Mouse (Mus musculus) midbrain, embryonic 11.5 days (tissue): ENCODE measurements around the gene Scgb1a1. TPM values are rescaled to one million over a fixed set of nuclear protein-coding genes. Genes with fewer than 3 reads are reported as not detected.

Experiments
- ATAC-seq: fragments of 200-750 bp; cut with Nextera tagmentation; 2 replicates; pipeline ENCODE4 v1.8.0; 2017; ENCODE audit warnings: moderate TSS enrichment, moderate library complexity; ENCODE audit not compliant: low FRiP score
- DNase-seq: peaks from one replicate; pipeline ENCODE4 v3.0.0; 2015; ENCODE audit warnings: low spot score; ENCODE audit errors: missing footprints
- H3K27ac ChIP-seq: fragments of 300-500 bp; sonication (generic); 2 replicates; pipeline ENCODE4 v1.5.1; 2014; ENCODE audit warnings: low read depth, low read length
- H3K27me3 ChIP-seq: fragments of 300-500 bp; sonication (generic); 2 replicates; pipeline ENCODE4 v1.6.1; 2014; ENCODE audit warnings: mild to moderate bottlenecking, low read length, moderate library complexity, mixed read lengths; ENCODE audit not compliant: control insufficient read depth, insufficient read depth
- H3K36me3 ChIP-seq: fragments of 300-500 bp; sonication (generic); 2 replicates; pipeline ENCODE4 v1.6.1; 2014; ENCODE audit warnings: mild to moderate bottlenecking, low read length, moderate library complexity, mixed read lengths; ENCODE audit not compliant: control insufficient read depth, insufficient read depth
- H3K4me1 ChIP-seq: fragments of 300-500 bp; sonication (generic); 2 replicates; pipeline ENCODE4 v1.6.1; 2014; ENCODE audit warnings: low read length; ENCODE audit not compliant: control insufficient read depth, insufficient read depth
- H3K4me2 ChIP-seq: fragments of 300-500 bp; sonication (generic); 2 replicates; pipeline ENCODE4 v1.6.1; 2014; ENCODE audit warnings: mild to moderate bottlenecking, moderate library complexity
- H3K4me3 ChIP-seq: fragments of 300-500 bp; sonication (generic); 2 replicates; pipeline ENCODE4 v1.5.1; 2014; ENCODE audit warnings: low read depth, low read length
- H3K9ac ChIP-seq: fragments of 300-500 bp; sonication (generic); 2 replicates; pipeline ENCODE4 v1.6.1; 2014; ENCODE audit warnings: low read length
- H3K9me3 ChIP-seq: fragments of 300-500 bp; sonication (generic); 2 replicates; pipeline ENCODE4 v1.6.1; 2016; ENCODE audit warnings: low read length; ENCODE audit not compliant: control insufficient read depth
- WGBS: fragments of 180-500 bp; shearing (Covaris S2); extraction: QIAGEN DNeasy Blood & Tissue Kit; methylation state at CpG from one replicate; pipeline ENCODE4 v1.1.7; 2014; 5-methylcytosine and 5-hydroxymethylcytosine counted together
- polyA plus RNA-seq: library from polyadenylated mRNA; unstranded; fragments of >200 nt; fragmentation: Nextera tagmentation; extraction: Ambion mirVana; gene quantifications from 2 replicates; pipeline ENCODE4 v1.2.1, GENCODE M21; 2014

Scgb1a1 gene
- polyA plus RNA-seq, 1 experiment from 2014 or later: not detected

- H3K4me1 ChIP-seq: no peaks in the 10 kb centered on the region
- H3K9me3 ChIP-seq: no peaks in the 10 kb centered on the region
- no peak overlapping the region for H3K4me2 ChIP-seq
- no peak overlapping the region for H3K4me3 ChIP-seq
- no peaks in the 10 kb centered on the region for H3K36me3 ChIP-seq
- WGBS: 65% methylated on average over 3 of the region's 3 CpGs
- H3K27me3 ChIP-seq: no peaks in the 10 kb centered on the region
- H3K9ac ChIP-seq: no peak overlapping the region
- no peak for ATAC-seq
- DNase-seq: no peak
- H3K27ac ChIP-seq: no peak overlapping the region
Measured at GRCm38 (mm10) chr19:9105101-9105685, 17.4 kb upstream of the Scgb1a1 start.

- no peaks in the 10 kb centered on the region for H3K27me3 ChIP-seq
- WGBS: 86% methylated on average over 4 of the region's 4 CpGs
- no peak overlapping the region for H3K9ac ChIP-seq
- H3K4me1 ChIP-seq: no peaks in the 10 kb centered on the region
- no peaks in the 10 kb centered on the region for H3K36me3 ChIP-seq
- ATAC-seq (no peak), DNase-seq (no peak)
- H3K4me3 ChIP-seq: no peak overlapping the region
- no peak overlapping the region for H3K4me2 ChIP-seq
- H3K9me3 ChIP-seq: no peaks in the 10 kb centered on the region
- H3K27ac ChIP-seq: no peak overlapping the region
Measured at GRCm38 (mm10) chr19:9103986-9104385, 16.2 kb upstream of the Scgb1a1 start.

GRCm38 (mm10) chr19:9101062-9101457, 13.3 kb upstream of the Scgb1a1 start:
- Histone ChIP-seq H3K27me3 (no peaks in the 10 kb centered on the region), H3K4me2 (no peak overlapping the region), H3K9ac (no peak overlapping the region), H3K4me3 (no peak overlapping the region), H3K4me1 (no peaks in the 10 kb centered on the region), H3K27ac (no peak overlapping the region), H3K9me3 (no peaks in the 10 kb centered on the region), H3K36me3 (no peaks in the 10 kb centered on the region)
- ATAC-seq (no peak), DNase-seq (no peak)
- 76% methylated on average over 2 of the region's 2 CpGs for WGBS

- no peaks in the 10 kb centered on the region for H3K27me3 ChIP-seq
- H3K27ac ChIP-seq: no peak overlapping the region
- DNase-seq (no peak), ATAC-seq (no peak)
- no peak overlapping the region for H3K9ac ChIP-seq
- no peaks in the 10 kb centered on the region for H3K36me3 ChIP-seq
- H3K4me1 ChIP-seq: no peaks in the 10 kb centered on the region
- no peaks in the 10 kb centered on the region for H3K9me3 ChIP-seq
- WGBS: 89% methylated on average over 17 of the region's 17 CpGs
- H3K4me2 ChIP-seq: no peak overlapping the region
- no peak overlapping the region for H3K4me3 ChIP-seq
Measured at GRCm38 (mm10) chr19:9100297-9101061, 12.7 kb upstream of the Scgb1a1 start.

- H3K36me3 ChIP-seq: no peaks in the 10 kb centered on the region
- ATAC-seq (no peak), DNase-seq (no peak)
- no peaks in the 10 kb centered on the region for H3K9me3 ChIP-seq
- H3K9ac ChIP-seq: no peak overlapping the region
- WGBS: 91% methylated on average over 8 of the region's 8 CpGs
- no peaks in the 10 kb centered on the region for H3K4me1 ChIP-seq
- H3K4me2 ChIP-seq: no peak overlapping the region
- H3K27ac ChIP-seq: no peak overlapping the region
- no peak overlapping the region for H3K4me3 ChIP-seq
- no peaks in the 10 kb centered on the region for H3K27me3 ChIP-seq
Measured at GRCm38 (mm10) chr19:9099751-9100150, 12.0 kb upstream of the Scgb1a1 start.

GRCm38 (mm10) chr19:9097441-9097840, 9.7 kb upstream of the Scgb1a1 start:
- Histone ChIP-seq H3K4me2 (no peak overlapping the region), H3K4me3 (no peak overlapping the region), H3K9me3 (no peaks in the 10 kb centered on the region), H3K36me3 (no peaks in the 10 kb centered on the region), H3K4me1 (no peaks in the 10 kb centered on the region), H3K27me3 (no peaks in the 10 kb centered on the region), H3K27ac (no peak overlapping the region), H3K9ac (no peak overlapping the region)
- peak; percentile 71 for DNase-seq
- 92% methylated on average over 13 of the region's 13 CpGs for WGBS
- no peak for ATAC-seq

GRCm38 (mm10) chr19:9095111-9095510, 7.4 kb upstream of the Scgb1a1 start:
- ATAC-seq: no peak
- WGBS: 72% methylated on average over 5 of the region's 5 CpGs
- no peak overlapping the region for H3K4me2 ChIP-seq
- H3K27me3 ChIP-seq: no peaks in the 10 kb centered on the region
- H3K36me3 ChIP-seq: no peaks in the 10 kb centered on the region
- no peak overlapping the region for H3K9ac ChIP-seq
- H3K9me3 ChIP-seq: no peaks in the 10 kb centered on the region
- H3K27ac ChIP-seq: no peak overlapping the region
- H3K4me1 ChIP-seq: no peaks in the 10 kb centered on the region
- H3K4me3 ChIP-seq: no peak overlapping the region
- DNase-seq: peak; percentile 26

GRCm38 (mm10) chr19:9090709-9091108, 3.0 kb upstream of the Scgb1a1 start:
- Histone ChIP-seq H3K4me3 (no peak overlapping the region), H3K27ac (no peak overlapping the region), H3K4me1 (no peaks in the 10 kb centered on the region), H3K4me2 (no peak overlapping the region), H3K9me3 (no peaks in the 10 kb centered on the region; the same call in 1 of the 2 replicates), H3K36me3 (no peaks in the 10 kb centered on the region), H3K27me3 (no peaks in the 10 kb centered on the region), H3K9ac (no peak overlapping the region)
- ATAC-seq: no peak
- DNase-seq: no peak
- 70% methylated on average over 2 of the region's 2 CpGs for WGBS

GRCm38 (mm10) chr19:9090191-9090590, 2.4 kb upstream of the Scgb1a1 start:
- H3K36me3 ChIP-seq: no peaks in the 10 kb centered on the region
- no peak for ATAC-seq
- DNase-seq: no peak
- H3K4me1 ChIP-seq: no peaks in the 10 kb centered on the region
- no peaks in the 10 kb centered on the region; the same call in 1 of the 2 replicates for H3K9me3 ChIP-seq
- 79% methylated on average over 4 of the region's 4 CpGs for WGBS
- H3K4me3 ChIP-seq: no peak overlapping the region
- no peak overlapping the region for H3K4me2 ChIP-seq
- H3K9ac ChIP-seq: no peak overlapping the region
- H3K27ac ChIP-seq: no peak overlapping the region
- H3K27me3 ChIP-seq: no peaks in the 10 kb centered on the region
